In the genomic region with DNA sequence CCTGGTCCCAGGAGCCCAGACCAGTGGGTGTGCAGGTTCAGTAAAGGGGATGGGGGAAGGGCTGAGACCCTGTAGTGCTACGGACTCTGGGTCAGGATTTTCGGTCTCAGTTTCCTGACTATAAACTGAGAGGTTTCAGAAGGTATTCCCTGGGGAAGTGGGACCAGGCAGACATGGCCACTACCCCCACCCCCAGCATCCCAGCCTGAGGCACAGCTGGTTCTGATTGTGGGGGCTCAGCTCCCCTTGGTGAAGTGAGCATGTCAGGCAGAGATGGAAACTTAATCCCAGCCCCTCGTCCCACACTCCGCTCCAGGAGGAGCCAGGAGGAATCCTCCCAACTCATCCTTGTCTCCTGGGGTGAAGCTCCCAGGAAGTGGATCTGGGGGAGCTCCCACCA, we compare ENCODE assay signal across 26 mouse cellular contexts. TPM values are rescaled to one million over a fixed set of nuclear protein-coding genes. Genes with fewer than 3 reads are reported as not detected.
DNase-seq lines count a peak whose midpoint lies in the region; ATAC-seq and TF ChIP-seq lines count a peak whose summit lies in the region.
"Had no signal": no experiment of that assay in that cellular context is flagged by ENCODE, and none has a peak within 500 bp of the region (broad histone marks: within the 10 kb centered on the region; RNA-seq: fewer than 3 reads in every experiment).

No protein-coding gene starts in this region.

- no peak overlapping the region for H3K27ac ChIP-seq in gastrocnemius, adult 2 months
- H3K27ac ChIP-seq in embryonic facial prominence, embryonic 10.5 days (replicated peaks): peak overlapping the region; percentile 67
- H3K27ac ChIP-seq in embryonic facial prominence, embryonic 12.5 days: peak overlapping the region; percentile 61; the same call in 1 of the 2 replicates
- no peak overlapping the region for H3K27ac ChIP-seq in limb, embryonic 12.5 days
- H3K27ac ChIP-seq in liver, postnatal 0 days (ENCODE audit: low read depth): no peak overlapping the region
- H3K27ac ChIP-seq: embryonic facial prominence, embryonic 15.5 days; hindbrain, postnatal 0 days had no signal

- H3K9ac ChIP-seq in embryonic facial prominence, embryonic 12.5 days: no peak overlapping the region
- 0 out of 2 replicates have a peak overlapping the region, but pooled peaks have one; percentile 4 for H3K9ac ChIP-seq in limb, embryonic 12.5 days (replicated peaks)
- no peak overlapping the region for H3K9ac ChIP-seq in liver, postnatal 0 days (replicated peaks)
- H3K9ac ChIP-seq: embryonic facial prominence, embryonic 15.5 days had no signal

- no peak for ATAC-seq in embryonic facial prominence, embryonic 12.5 days (ENCODE audit: insufficient number of reproducible peaks, insufficient read depth, low FRiP score, low TSS enrichment)
- ATAC-seq in limb, embryonic 12.5 days (ENCODE audit: insufficient number of reproducible peaks, insufficient read depth, low FRiP score, low TSS enrichment, low read depth): no peak
- ATAC-seq in liver, postnatal 0 days: no peak
- ATAC-seq: forebrain, embryonic 16.5 days; hindbrain, postnatal 0 days had no signal

- H3K4me3 ChIP-seq in gastrocnemius, adult 2 months: no peak overlapping the region
- H3K4me3 ChIP-seq in embryonic facial prominence, embryonic 10.5 days: no peak overlapping the region
- H3K4me3 ChIP-seq in embryonic facial prominence, embryonic 12.5 days: no peak overlapping the region
- H3K4me3 ChIP-seq in limb, embryonic 12.5 days (replicated peaks): no peak overlapping the region
- H3K4me3 ChIP-seq in liver, postnatal 0 days (ENCODE audit: low read depth, low read length): no peak overlapping the region
- H3K4me3 ChIP-seq: embryonic facial prominence, embryonic 15.5 days; erythroblast, embryonic 14.5 days had no signal

- peaks cover 64% of the 10 kb centered on the region for H3K4me1 ChIP-seq in embryonic facial prominence, embryonic 10.5 days
- H3K4me1 ChIP-seq in embryonic facial prominence, embryonic 12.5 days: peaks cover 41% of the 10 kb centered on the region
- H3K4me1 ChIP-seq in limb, embryonic 12.5 days (replicated peaks): peaks cover 39% of the 10 kb centered on the region
- H3K4me1 ChIP-seq in liver, postnatal 0 days (ENCODE audit: insufficient read depth): no peaks in the 10 kb centered on the region

- intact Hi-C loops in gastrocnemius, adult 2 months (cut with DNase I): no loop called here

- no peak for TF ChIP-seq CTCF in gastrocnemius, adult 2 months (IDR thresholded peaks at IDR 0.05)
- no peak for TF ChIP-seq CTCF in liver, postnatal 0 days (IDR thresholded peaks at IDR 0.05; ENCODE audit: low read depth)

- H3K9me3 ChIP-seq in embryonic facial prominence, embryonic 10.5 days: no peaks in the 10 kb centered on the region
- no peaks in the 10 kb centered on the region for H3K9me3 ChIP-seq in embryonic facial prominence, embryonic 12.5 days
- H3K9me3 ChIP-seq in limb, embryonic 12.5 days: no peaks in the 10 kb centered on the region
- H3K9me3 ChIP-seq in liver, postnatal 0 days (ENCODE audit: low read length): no peaks in the 10 kb centered on the region
- H3K9me3 ChIP-seq: embryonic facial prominence, embryonic 15.5 days had no signal

- peak; percentile 9 for DNase-seq in gastrocnemius, adult 2 months
- DNase-seq in gastrocnemius, postnatal 10 days: no peak
- DNase-seq in embryonic facial prominence, embryonic 10.5 days (ENCODE audit: low spot score): peak; percentile 63
- no peak for DNase-seq in frontal cortex, postnatal 14 days (ENCODE audit: low spot score in 2 of 2)
- DNase-seq in liver, postnatal 0 days: no peak
- DNase-seq: adrenal gland, adult 2 months; adrenal gland, postnatal 25 days; cerebellum, adult 18-20 months; cerebellum, adult 9-11 months; cerebellum, postnatal 36 days; gastrocnemius, postnatal 36 days; heart, adult 11 months; heart, postnatal 36 days; kidney, adult 11 months had no signal

- H3K36me3 ChIP-seq in embryonic facial prominence, embryonic 10.5 days (replicated peaks): no peaks in the 10 kb centered on the region
- no peaks in the 10 kb centered on the region for H3K36me3 ChIP-seq in embryonic facial prominence, embryonic 12.5 days
- no peaks in the 10 kb centered on the region for H3K36me3 ChIP-seq in limb, embryonic 12.5 days
- H3K36me3 ChIP-seq in liver, postnatal 0 days (replicated peaks; ENCODE audit: insufficient read depth, low read length): no peaks in the 10 kb centered on the region
- H3K36me3 ChIP-seq: embryonic facial prominence, embryonic 15.5 days had no signal

- H3K4me2 ChIP-seq in embryonic facial prominence, embryonic 12.5 days (replicated peaks): 0 out of 2 replicates have a peak overlapping the region, but pooled peaks have one; percentile 9
- H3K4me2 ChIP-seq in limb, embryonic 12.5 days: peak overlapping the region; percentile 17; the same call in 1 of the 2 replicates
- H3K4me2 ChIP-seq in liver, postnatal 0 days (ENCODE audit: low read depth, low read length): no peak overlapping the region
- H3K4me2 ChIP-seq: embryonic facial prominence, embryonic 15.5 days; heart, embryonic 11.5 days had no signal

- WGBS in embryonic facial prominence, embryonic 10.5 days: 37% methylated on average over 4 of the region's 4 CpGs
- WGBS in embryonic facial prominence, embryonic 12.5 days: 20% methylated on average over 4 of the region's 4 CpGs
- 12% methylated on average over 4 of the region's 4 CpGs for WGBS in limb, embryonic 12.5 days
- 67% methylated on average over 4 of the region's 4 CpGs for WGBS in liver, postnatal 0 days (ENCODE audit: insufficient replicate concordance)

- H3K27me3 ChIP-seq in embryonic facial prominence, embryonic 10.5 days (replicated peaks; ENCODE audit: low read depth, poor library complexity, severe bottlenecking): 0 out of 2 replicates have a peak, but pooled peaks cover 4% of the 10 kb centered on the region
- no peaks in the 10 kb centered on the region for H3K27me3 ChIP-seq in embryonic facial prominence, embryonic 12.5 days
- H3K27me3 ChIP-seq in limb, embryonic 12.5 days: peaks cover 4% of the 10 kb centered on the region; the same call in 1 of the 2 replicates
- no peaks in the 10 kb centered on the region for H3K27me3 ChIP-seq in liver, postnatal 0 days (ENCODE audit: insufficient read depth, low read length)
- H3K27me3 ChIP-seq: embryonic facial prominence, embryonic 15.5 days had no signal

- TF ChIP-seq EP300 in liver, postnatal 0 days (IDR thresholded peaks at IDR 0.05; ENCODE audit: low read depth): no peak

RNA-seq across cellular contexts. Expression of gene Prss38, which starts 12.0 kb away (rescaled TPM):
- not detected for total RNA-seq in gastrocnemius, adult 2 months (2021)
- not detected for total RNA-seq in gastrocnemius, postnatal 10 days (2021)
- polyA plus RNA-seq in embryonic facial prominence, embryonic 10.5 days (2016; fragmentation: Nextera tagmentation; extraction: Ambion mirVana): not detected in 2 replicates
- polyA plus RNA-seq in embryonic facial prominence, embryonic 12.5 days (2016; fragmentation: Nextera tagmentation; extraction: Ambion mirVana): not detected in 2 replicates
- polyA plus RNA-seq in limb, embryonic 12.5 days (2016; fragmentation: Nextera tagmentation; extraction: Ambion mirVana): 0.16 TPM in 1 of 2 replicates, not detected in the other
- not detected in 2 replicates for polyA plus RNA-seq in liver, postnatal 0 days (2015; fragmentation: Nextera tagmentation; extraction: Ambion mirVana)
- total RNA-seq: adrenal gland, adult 2 months; adrenal gland, postnatal 25 days; gastrocnemius, adult 18-20 months; gastrocnemius, postnatal 36 days; heart, postnatal 36 days; hindbrain, postnatal 0 days had no signal
- polyA plus RNA-seq: adrenal gland, adult 2 months; embryonic facial prominence, embryonic 15.5 days; erythroblast, embryonic 14.5 days; forebrain, embryonic 11.5 days; forebrain, embryonic 16.5 days; heart, embryonic 11.5 days; heart, embryonic 16.5 days; hindbrain, embryonic 11.5 days; hindbrain, postnatal 0 days; intestine, embryonic 14.5 days had no signal

Comparison
In these comparisons a context has a peak if more than half of its experiments do, and no peak if none do; other contexts are left out.
1. DNase-seq: peak in gastrocnemius, adult 2 months (single experiment) and embryonic facial prominence, embryonic 10.5 days (single experiment); none in gastrocnemius, postnatal 10 days (single experiment), frontal cortex, postnatal 14 days (0 of 2) and liver, postnatal 0 days (single experiment).
2. H3K27ac ChIP-seq: peak in embryonic facial prominence, embryonic 10.5 days (single experiment) and embryonic facial prominence, embryonic 12.5 days (single experiment); none in gastrocnemius, adult 2 months (single experiment), limb, embryonic 12.5 days (single experiment) and liver, postnatal 0 days (single experiment).